Mouse (Mus musculus) CH12.LX (cell line): ENCODE data around the gene Chid1. TPM values are rescaled to one million over a fixed set of nuclear protein-coding genes. Genes with fewer than 3 reads are reported as not detected.

Experiments
- DNase-seq: peaks from one replicate; pipeline ENCODE4 v3.0.0-alpha.2; 2013; ENCODE audit errors: extremely low read depth
- H3K27ac ChIP-seq: 2 replicates; pipeline ENCODE4 v1.5.1; 2012; ENCODE audit warnings: low read depth, mild to moderate bottlenecking, control low read depth, moderate library complexity; ENCODE audit not compliant: insufficient read depth
- H3K27me3 ChIP-seq: replicated peaks from 2 replicates; pipeline ENCODE3; 2012; ENCODE audit warnings: inconsistent platforms
- H3K36me3 ChIP-seq, 2 experiments: replicated peaks in 1 of 2; 2 replicates each; pipeline versions ENCODE3 to v1.6.1; 2012; ENCODE audit warnings: inconsistent platforms in 1 of 2, low read length in 1 of 2, mild to moderate bottlenecking in 1 of 2, mixed read lengths in 1 of 2, moderate library complexity in 1 of 2; ENCODE audit not compliant: control insufficient read depth in 1 of 2, insufficient read depth in 1 of 2
- H3K4me1 ChIP-seq, 2 experiments: 2 replicates each; pipeline ENCODE4 v1.6.1; 2012; ENCODE audit warnings: inconsistent platforms in 1 of 2, moderate library complexity in 1 of 2; ENCODE audit not compliant: insufficient read depth in 2 of 2, control insufficient read depth in 1 of 2
- H3K4me2 ChIP-seq: 2 replicates; pipeline ENCODE4 v1.6.1; 2012; ENCODE audit warnings: low read depth, mild to moderate bottlenecking, control low read depth; ENCODE audit not compliant: poor library complexity, insufficient read depth, severe bottlenecking
- H3K4me3 ChIP-seq, 3 experiments: fragments of 150-350 bp in 1 of 3; sonication (generic) in 1 of 3; replicated peaks in 1 of 3; 2 replicates each; pipeline versions ENCODE3 to v1.5.1; 2011 to 2012; ENCODE audit warnings: low read depth in 2 of 3, low read length in 2 of 3, mild to moderate bottlenecking in 2 of 3, moderate library complexity in 2 of 3, control low read depth in 1 of 3, improper control_type of control experiment in 1 of 3, inconsistent platforms in 1 of 3, mixed read lengths in 1 of 3; ENCODE audit not compliant: poor library complexity in 1 of 3
- H3K79me2 ChIP-seq: replicated peaks from 2 replicates; pipeline ENCODE4 v1.6.1; 2012; ENCODE audit warnings: mild to moderate bottlenecking, moderate library complexity; ENCODE audit not compliant: control insufficient read depth, poor library complexity, insufficient read depth, severe bottlenecking; ENCODE audit errors: extremely low read depth
- H3K9ac ChIP-seq: 2 replicates; pipeline ENCODE4 v1.6.1; 2012; ENCODE audit warnings: low read depth, mild to moderate bottlenecking, control low read depth, moderate library complexity; ENCODE audit not compliant: insufficient read depth
- H3K9me3 ChIP-seq: replicated peaks from 2 replicates; pipeline ENCODE3; 2012; ENCODE audit warnings: low read length, inconsistent platforms, mixed read lengths
- CHD1 ChIP-seq: IDR thresholded peaks from 2 replicates; pipeline ENCODE4 v1.6.1; 2012; ENCODE audit warnings: low read depth, low read length, improper control_type of control experiment, inconsistent platforms
- CHD2 ChIP-seq: IDR thresholded peaks from 2 replicates; pipeline ENCODE4 v1.6.1; 2011; ENCODE audit warnings: low read length, improper control_type of control experiment
- ETS1 ChIP-seq: conservative IDR thresholded peaks from 2 replicates; pipeline ENCODE4 v1.6.1; 2012; ENCODE audit warnings: low read depth, mild to moderate bottlenecking, inconsistent platforms, low read length, improper control_type of control experiment, moderate library complexity
- GABPA ChIP-seq: IDR thresholded peaks from 2 replicates; pipeline ENCODE4 v1.6.1; 2012; ENCODE audit warnings: low read depth, low read length, improper control_type of control experiment, inconsistent platforms; ENCODE audit not compliant: insufficient replicate concordance
- JUN ChIP-seq: IDR thresholded peaks from 2 replicates; pipeline ENCODE4 v1.6.1; 2011; ENCODE audit warnings: low read depth, mild to moderate bottlenecking, low read length, improper control_type of control experiment, moderate library complexity; ENCODE audit not compliant: insufficient read depth
- KAT2A ChIP-seq: IDR thresholded peaks from 2 replicates; pipeline ENCODE4 v1.6.1; 2012; ENCODE audit warnings: low read length, improper control_type of control experiment, inconsistent platforms; ENCODE audit not compliant: insufficient replicate concordance
- MAZ ChIP-seq: IDR thresholded peaks from 2 replicates; pipeline ENCODE4 v1.6.1; 2012; ENCODE audit warnings: low read depth, mild to moderate bottlenecking, inconsistent platforms, low read length, improper control_type of control experiment, moderate library complexity
- MEF2A ChIP-seq: IDR thresholded peaks from 2 replicates; pipeline ENCODE4 v1.6.1; 2014; ENCODE audit warnings: low read depth, mild to moderate bottlenecking, inconsistent platforms, low read length, improper control_type of control experiment, borderline replicate concordance
- MYC ChIP-seq: IDR thresholded peaks from 2 replicates; pipeline ENCODE4 v1.6.1; 2011; ENCODE audit warnings: low read depth, mild to moderate bottlenecking, improper control_type of control experiment, low read length
- NELFE ChIP-seq: IDR thresholded peaks from 2 replicates; pipeline ENCODE4 v1.6.1; 2011; ENCODE audit warnings: low read depth, low read length, improper control_type of control experiment
- SIN3A ChIP-seq: IDR thresholded peaks from 2 replicates; pipeline ENCODE4 v1.6.1; 2012; ENCODE audit warnings: low read length, improper control_type of control experiment, inconsistent platforms
- SMC3 ChIP-seq: IDR thresholded peaks from 2 replicates; pipeline ENCODE4 v1.6.1; 2011; ENCODE audit warnings: low read depth, low read length, improper control_type of control experiment
- TBP ChIP-seq: conservative IDR thresholded peaks from 2 replicates; pipeline ENCODE4 v1.6.1; 2011; ENCODE audit warnings: low read depth, low read length, improper control_type of control experiment
- TCF12 ChIP-seq: IDR thresholded peaks from 2 replicates; pipeline ENCODE4 v1.6.1; 2014; ENCODE audit warnings: low read depth, mild to moderate bottlenecking, inconsistent platforms, low read length, improper control_type of control experiment
- UBTF ChIP-seq: IDR thresholded peaks from 2 replicates; pipeline ENCODE4 v1.6.1; 2012; ENCODE audit warnings: low read depth, mild to moderate bottlenecking, inconsistent platforms, low read length, improper control_type of control experiment, moderate library complexity
- USF1 ChIP-seq: IDR thresholded peaks from 2 replicates; pipeline ENCODE4 v1.6.1; 2014; ENCODE audit warnings: low read depth, mild to moderate bottlenecking, inconsistent platforms, low read length, improper control_type of control experiment
- USF2 ChIP-seq: conservative IDR thresholded peaks from 2 replicates; pipeline ENCODE4 v1.6.1; 2011; ENCODE audit warnings: low read depth, low read length, improper control_type of control experiment
- dilution Hi-C: fragments of 300-500 bp; cut with MboI; formaldehyde crosslinking; loops from 2 replicates; pipeline ENCODE4 v1.14.3; 2020; ENCODE audit warnings: low sequenced_read_pairs; ENCODE audit not compliant: extremely low pct_unique_long_range_greater_than_20kb, extremely low pct_ligation_motif_present
- in situ Hi-C: fragments of 300-500 bp; cut with MboI; formaldehyde crosslinking; loops from 3 replicates; pipeline ENCODE4 v1.14.3; 2019; ENCODE audit warnings: low sequenced_read_pairs, low pct_ligation_motif_present, low pct_unique_long_range_greater_than_20kb, mixed read lengths
- polyA plus RNA-seq: library from polyadenylated mRNA; unstranded; fragments of >175 nt; gene quantifications from 2 replicates; pipeline ENCODE4 v1.2.1, GENCODE M21; 2012; ENCODE audit warnings: low read depth; ENCODE audit not compliant: insufficient read length
- total RNA-seq, 2 experiments: library from RNA; depleted of rRNA; stranded (reverse); fragments of 300-350 nt in 1 of 2; fragments of >200 nt in 1 of 2; gene quantifications; 2 replicates each; pipeline ENCODE4 v1.2.3; 2012 to 2014

Gene Chid1
- total and polyA plus RNA-seq, 3 experiments: 27.0 to 50.5 (median 42.3) TPM

DNA sequence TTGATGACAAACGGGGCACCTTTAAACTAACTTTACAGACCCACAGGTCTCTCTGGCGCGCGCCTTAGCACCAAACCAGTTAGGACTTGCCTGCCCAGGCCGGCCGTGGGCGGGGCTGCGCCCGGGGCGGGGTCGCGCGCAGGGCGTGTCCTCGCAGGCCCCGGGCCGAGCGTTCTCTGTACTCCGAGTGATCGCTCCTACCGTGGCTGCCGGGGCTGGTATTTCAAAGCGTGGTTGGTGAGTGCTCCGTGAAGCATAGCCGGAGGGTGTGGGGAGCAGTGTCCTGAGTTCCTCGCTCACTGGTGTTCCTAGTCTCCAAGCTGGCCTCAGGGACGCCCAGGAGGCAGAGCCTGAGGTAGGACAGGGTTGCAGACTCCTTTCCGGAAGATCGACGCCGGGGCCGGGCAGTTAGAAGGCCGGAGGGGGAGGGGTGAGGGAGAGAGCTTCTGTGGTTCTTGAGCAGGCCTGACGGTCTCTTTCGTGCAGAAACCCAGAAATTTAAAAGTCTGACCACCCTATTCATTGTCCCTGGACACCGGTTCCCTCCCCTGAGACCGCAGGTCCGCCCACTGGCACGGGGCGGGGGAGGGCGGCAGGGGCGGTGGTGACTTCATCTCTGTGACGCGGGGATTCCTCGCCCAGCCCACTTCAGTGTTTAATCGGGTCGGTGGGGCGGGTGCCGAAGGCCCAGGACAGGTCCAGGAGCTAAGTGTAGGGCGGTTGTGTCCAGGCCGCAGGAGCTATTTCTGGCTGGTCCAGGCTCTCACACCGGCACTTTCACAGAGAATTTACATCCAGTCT is 72.2 kb downstream of the Chid1 start, which contains the start of gene Cd151 (continued):
- TF ChIP-seq SMC3 (no peak), JUN (no peak), ETS1 (peak; percentile 40; the same call in 1 of the 2 replicates), UBTF (no peak), KAT2A (no peak), NELFE (peak; percentile 57), MEF2A (no peak), SIN3A (peak; percentile 9; the same call in 1 of the 2 replicates), USF1 (no peak), CHD2 (peak; percentile 38; the same call in 1 of the 2 replicates), USF2 (no peak)

- H3K9me3 ChIP-seq: no peaks in the 10 kb centered on the region
- peak overlapping the region; percentile 29; the same call in 1 of the 2 replicates for H3K27ac ChIP-seq
- TF ChIP-seq CHD2 (no peak), UBTF (no peak), MAZ (no peak), TBP (no peak), MYC (no peak), KAT2A (no peak), GABPA (no peak), SIN3A (no peak), CHD1 (no peak), NELFE (no peak), TCF12 (no peak), SMC3 (no peak)
- TF ChIP-seq, all 38 proteins: peak for 0
- peak overlapping the region; percentile 66; the same call in 1 of the 2 replicates for H3K9ac ChIP-seq
- H3K4me3 ChIP-seq: peak overlapping the region; percentile 67 to 84 (median 79)
- peaks cover 19 to 28% of the 10 kb centered on the region in 2 experiments for H3K36me3 ChIP-seq
- dilution Hi-C loops: no loop called here
- no peaks in the 10 kb centered on the region for H3K27me3 ChIP-seq
- no peak for DNase-seq
- peaks cover 26 to 51% of the 10 kb centered on the region in 2 experiments for H3K4me1 ChIP-seq
- H3K79me2 ChIP-seq: no peaks in the 10 kb centered on the region
- peak overlapping the region; percentile 44 for H3K4me2 ChIP-seq
- in situ Hi-C loops: no loop called here
Measured at GRCm38 (mm10) chr7:141466607-141467148, 73.0 kb downstream of the Chid1 start.
